Mouse (Mus musculus) skeletal muscle tissue, adult 2 months (tissue): ENCODE measurements around the gene Grin2a.

ENCODE experiments used
- DNase-seq: peaks from one replicate; pipeline ENCODE4 v3.0.0-alpha.2; 2012; ENCODE audit warnings: low read depth, low spot score

Gene Grin2a

DNA sequence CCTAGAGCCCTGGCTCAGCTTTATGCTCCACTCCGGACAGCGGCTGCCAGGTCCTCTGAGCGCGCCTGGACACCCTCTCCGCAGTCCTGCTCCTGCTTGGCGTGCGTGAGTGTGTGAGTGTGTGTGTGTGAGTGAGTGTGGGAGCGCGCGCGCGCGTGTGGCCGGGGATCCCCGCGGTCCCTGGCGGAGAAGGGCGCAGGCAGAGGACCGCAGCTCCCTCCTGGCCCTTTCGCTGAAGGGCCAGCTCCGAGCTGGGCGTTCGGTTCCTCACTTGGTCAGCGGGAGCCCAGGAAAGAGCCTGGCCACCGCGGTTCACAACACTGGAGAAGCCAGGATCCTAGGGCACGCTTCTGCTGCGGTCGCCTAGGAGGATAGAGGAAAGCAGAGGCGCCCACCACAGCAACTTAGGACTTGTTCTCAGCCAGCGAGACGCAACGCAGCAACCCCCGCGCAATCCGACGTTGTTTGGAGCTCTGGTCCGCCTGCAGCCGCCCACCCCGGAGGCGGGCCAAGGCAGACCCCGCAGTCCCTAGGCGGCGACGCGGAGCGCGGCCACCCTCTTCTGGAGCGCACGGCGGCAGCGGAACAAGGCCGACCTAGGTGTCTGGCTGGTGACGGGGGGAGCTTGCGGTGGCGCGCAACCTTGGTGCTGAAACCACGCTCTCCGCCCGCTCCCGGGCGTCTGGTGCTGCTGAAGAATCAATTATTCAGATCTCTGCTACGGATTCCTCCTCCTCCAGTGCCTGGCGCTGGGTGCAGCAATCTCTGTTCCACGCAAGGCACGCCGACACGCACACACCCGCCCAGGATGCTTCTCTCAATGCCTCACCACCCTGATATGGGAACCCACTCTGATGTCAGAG, at the start of gene Grin2a:
Gene Grin2a (minus strand): TSS at position 610 of the 863 bp plus-strand sequence.
- no peak for DNase-seq

DNA sequence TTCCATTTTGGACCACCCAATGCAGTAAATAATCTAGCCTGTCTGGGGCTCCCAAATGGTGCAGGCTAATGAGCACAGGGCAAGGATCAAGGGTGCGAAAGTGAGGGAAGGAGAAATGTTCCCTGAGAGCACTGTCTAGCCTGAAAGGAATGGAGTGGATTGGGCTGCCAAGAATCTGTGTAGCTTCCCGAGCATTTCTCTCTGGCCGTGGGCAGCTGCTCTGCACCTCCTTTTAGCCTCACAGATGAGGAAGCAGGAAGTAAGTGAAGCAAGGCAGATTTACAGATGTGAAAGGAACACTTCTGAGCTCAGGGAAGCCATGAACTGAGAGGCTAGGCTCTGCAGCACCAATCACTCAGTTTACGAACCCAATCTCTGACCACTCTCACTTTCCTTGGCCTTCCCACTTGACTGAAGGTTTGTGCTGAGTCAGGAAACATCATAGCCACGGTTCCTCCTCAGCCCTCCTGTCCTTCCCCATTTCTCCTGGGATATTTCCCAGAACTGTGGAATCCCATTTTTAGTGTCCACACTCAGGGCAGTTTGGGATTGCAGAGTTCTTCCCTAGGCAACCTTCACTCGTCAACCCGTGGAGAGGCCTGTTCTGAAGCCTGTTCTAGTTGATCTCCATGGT, 40.3 kb upstream of the Grin2a start:
- DNase-seq = no peak

DNA sequence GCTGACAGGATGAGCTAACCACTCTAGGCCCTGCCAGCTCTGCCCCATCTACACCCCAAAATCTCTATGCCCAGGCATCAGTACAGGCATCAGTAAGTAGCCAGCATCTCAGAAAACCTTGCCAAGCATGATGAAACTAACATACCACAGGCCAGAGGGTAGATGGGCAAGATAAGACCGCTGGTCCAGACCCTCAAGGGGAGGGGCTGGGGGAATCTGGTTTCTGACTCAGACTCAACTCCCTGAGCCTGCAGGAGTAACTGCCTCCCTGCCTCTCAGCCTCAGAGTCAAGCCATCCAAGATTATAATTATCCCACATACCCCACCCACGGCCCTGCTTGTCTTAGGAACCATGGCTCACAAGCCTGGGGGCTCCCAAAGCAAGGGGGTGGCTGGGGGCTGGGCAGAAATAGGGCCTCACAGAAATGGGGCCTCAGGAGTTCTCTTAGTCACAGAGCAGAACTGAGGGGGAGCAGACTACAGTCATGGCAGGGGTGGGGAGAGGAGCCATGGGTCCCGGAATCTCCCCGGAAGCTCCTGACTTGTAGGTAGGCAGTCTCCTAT, 38.1 kb upstream of the Grin2a start:
- DNase-seq = no peak

DNA sequence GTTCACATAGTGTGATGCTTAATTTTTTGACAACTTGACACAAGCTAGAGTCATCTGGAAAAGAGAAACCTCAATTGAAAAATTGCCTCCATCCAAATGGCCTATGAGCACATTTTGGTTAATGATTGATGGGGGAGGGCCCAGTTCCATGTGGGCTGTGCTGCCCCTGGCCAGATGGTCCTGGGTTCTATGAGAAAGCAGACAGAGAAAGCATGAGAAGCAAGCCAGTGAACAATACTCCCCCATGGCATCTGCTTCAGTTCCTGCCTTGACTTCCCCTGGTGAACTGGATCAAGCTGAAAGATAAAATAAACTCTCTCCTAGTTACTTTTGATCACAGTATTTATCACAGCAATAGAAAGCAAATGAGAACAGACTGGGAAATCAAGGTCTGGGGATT, 36.5 kb upstream of the Grin2a start:
- no peak for DNase-seq

DNA sequence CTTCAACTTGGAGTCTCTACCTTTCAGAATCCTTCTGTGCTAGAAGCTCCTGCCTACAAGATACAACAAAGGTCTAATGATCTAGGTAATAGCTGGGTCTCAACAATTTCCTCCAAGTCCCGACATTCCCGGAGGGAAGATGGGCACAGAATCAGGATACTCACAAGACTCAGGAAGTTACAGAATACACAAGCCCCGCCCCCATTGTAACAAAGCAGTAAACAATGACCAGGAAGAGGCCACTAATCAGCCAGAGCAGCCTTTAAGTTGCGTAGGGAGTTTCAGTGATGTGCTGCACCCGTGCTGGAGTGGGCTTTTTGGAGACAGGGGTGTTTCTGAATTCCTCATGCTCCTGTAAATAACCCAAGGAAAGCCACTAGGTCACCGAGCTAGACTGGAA, 31.4 kb upstream of the Grin2a start:
- DNase-seq = no peak

DNA sequence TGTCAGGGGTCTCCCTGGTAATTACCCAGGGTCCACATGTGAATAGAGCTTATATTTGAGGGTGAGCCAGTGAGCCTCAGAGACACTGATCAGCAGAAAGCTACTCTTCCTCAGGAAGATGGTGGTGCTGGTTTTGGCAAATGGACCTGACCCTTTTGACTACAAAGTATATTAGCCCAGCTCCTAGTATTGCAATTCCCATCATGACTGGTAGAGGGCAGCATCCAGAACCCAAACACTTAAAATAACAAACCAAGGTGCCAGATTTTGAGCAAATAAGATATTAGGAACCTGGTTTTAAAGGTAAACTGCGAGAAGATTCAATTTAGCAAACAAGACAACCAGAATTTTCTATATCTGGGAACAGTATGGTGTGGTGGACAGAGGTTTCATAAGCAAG, 14.4 kb upstream of the Grin2a start:
- DNase-seq = no peak

DNA sequence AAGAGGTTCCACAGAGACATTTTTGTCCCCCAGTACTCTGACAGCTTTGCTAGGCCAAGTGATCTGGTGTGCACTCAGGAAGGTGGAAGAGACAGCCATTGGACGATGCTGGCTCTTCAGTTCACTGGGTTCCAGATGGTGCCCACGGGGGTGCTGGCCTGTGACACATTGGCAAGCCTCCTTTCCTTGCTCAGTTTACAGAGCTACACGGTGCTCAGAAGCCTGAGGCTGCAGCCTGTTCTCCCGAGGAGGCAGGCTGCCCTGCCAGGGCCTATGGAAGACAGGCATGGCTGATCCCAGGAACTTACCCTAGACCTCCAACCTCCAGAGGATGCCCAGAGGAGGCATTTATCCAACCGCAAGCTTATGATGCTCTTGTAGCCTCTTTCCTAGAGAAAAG, 10.2 kb upstream of the Grin2a start:
- DNase-seq = no peak

DNA sequence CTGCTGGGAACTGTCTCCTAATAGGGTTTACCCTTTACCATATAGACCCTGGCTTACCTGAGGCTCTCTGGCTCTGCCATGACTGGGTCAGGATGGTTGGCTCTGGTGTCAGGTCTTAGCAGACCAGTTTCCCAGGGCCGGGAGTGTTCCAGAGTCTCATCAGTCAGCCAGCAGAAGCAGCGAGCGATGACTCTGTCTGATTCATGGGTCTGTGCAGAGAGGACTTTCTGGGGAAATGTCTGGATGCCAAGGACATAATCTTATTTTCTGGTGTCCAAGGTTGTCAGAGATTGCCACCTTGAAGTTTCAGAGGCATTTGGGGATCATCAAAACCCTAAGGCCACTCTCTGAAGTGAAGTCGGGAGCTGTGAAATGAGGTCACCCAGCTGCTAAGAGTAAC, 8.7 kb upstream of the Grin2a start:
- DNase-seq = no peak

DNA sequence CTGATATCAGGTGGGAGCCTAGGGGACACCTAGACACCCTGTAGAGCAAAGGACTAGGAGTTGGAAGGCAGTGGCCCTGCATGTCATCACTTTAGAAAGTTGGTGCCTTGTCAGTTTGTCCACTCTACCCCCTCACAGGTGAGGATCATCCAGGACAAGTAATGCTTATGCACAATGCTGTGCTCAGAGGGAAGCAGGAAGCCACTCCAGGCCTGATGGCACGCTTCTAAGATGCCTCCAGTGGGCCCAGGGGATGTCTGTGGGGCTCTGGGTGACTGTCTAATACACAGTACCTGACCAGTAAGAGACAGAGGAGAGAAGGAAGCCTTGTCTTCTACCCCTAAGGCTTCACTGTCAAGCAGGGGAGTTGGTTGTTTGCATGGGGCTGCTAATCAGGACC, 7.6 kb upstream of the Grin2a start:
- DNase-seq = no peak

DNA sequence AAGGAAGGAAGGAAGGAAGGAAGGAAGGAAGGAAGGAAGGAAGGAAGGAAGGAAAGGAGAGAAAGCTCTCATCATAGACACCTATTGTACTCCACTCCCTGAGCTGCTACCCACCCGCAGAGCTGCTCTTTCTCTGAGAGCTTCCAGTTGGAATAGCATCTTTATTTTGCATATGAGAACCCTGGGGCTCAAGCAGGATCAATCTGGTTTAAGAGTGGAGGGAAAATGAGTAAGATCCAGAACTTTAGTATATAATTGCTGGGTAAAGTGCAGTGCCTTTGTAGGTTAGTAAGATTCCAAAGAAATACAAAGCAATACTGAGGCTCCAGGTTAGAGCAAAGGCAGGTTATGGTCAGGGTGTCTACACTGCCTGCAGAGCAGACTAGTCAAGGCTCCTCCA, 6.2 kb upstream of the Grin2a start:
- no peak for DNase-seq

DNA sequence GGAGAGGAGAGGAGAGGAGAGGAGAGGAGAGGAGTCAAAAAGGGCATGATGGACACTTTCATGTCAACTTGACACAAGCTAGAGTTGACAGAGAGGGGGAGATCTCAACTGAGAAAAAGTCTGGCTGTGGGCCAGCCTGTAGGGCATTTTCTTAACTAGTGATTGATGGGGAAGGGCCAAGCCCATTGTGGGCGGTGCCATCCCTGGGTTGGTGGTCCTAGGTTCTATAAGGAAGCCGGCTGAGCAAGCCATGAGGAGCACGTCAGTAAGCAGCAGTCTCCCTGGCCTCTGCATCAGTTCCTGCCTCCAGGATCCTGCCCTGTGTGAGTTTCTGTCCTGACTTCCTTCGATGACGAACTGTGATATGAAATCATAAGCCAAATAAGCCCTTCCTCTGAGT, 4.6 kb upstream of the Grin2a start:
- no peak for DNase-seq

DNA sequence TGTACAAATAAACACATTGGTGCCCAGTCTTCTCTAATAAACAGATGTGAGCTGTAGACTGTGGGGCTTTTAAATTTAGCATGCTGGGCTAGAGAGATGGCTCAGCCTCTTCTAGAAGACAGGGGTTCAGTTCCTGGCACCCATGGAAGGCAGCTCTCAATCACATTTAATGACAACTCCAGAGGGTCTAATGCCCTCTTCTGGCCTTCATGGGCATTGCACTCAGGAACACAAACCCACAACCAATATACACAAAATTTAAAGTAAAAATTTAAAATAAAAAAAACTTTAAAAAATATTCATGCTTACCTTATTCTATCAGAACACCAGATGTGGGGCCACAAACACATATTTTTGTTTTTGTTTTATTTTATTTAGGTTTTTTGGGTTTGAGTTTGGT, 2.6 kb upstream of the Grin2a start:
- no peak for DNase-seq

DNA sequence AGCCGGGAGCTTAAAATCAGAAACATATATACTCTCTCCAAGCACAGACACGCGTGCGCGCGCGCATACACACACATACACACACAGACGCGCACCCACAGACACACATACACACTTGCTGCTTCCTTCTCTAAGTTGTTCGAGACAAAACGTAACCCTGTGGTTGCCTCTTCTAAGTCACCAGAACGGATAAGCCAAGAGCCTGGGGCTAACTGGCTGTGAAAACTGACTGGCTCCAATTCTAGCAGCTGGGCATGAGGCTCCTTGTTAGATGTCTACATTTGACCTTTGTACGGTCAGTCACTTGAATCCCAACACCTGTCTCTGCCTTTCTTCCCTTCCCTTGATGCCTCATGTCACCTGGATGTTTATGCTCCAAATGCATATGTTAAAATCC, 452 bp upstream of the Grin2a start:
- no peak for DNase-seq

DNA sequence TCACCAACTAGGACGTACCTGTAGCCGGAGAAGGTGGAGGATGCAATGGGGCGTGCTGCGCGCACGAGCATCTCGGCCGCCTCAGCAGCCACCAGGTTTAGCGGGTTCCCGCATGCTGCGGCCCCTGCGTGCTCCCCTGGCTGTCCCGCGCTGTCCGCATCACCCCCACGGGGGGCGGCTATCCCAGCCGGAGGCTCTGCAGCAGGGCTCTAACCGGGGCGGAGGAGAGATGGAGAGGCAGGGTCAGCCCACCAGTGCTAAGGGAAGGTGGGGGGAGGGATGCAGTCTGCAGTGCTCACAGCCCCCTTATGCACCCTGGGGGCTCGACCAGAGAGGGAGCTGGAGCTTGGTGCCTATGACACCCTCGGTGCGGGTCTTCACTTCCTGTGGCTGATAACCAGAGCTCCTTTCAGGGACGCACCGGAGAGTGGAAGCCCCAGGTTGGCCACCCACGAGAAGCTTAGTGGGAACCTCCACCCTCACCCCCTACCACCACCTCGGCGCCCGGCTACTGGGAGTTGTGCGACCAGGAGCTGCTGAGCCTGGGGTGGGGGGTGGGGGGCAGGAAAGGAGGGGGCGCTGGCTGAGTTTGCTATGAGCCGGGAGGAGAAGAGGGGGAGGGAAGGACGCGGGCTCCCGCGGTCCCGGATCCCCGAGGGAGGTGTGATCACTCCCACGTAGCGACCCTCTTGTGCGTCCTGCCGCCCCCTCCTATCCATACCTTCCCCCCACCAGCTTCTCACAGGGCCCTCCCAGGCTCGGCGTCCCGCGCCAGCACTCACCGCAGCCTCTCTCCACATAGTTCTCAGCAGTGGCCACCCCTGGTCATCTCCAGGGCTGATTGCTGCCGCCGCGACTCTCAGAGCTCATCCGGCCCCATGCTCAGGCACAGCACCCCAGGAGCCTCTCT, 1.1 kb downstream of the Grin2a start:
- no peak for DNase-seq

DNA sequence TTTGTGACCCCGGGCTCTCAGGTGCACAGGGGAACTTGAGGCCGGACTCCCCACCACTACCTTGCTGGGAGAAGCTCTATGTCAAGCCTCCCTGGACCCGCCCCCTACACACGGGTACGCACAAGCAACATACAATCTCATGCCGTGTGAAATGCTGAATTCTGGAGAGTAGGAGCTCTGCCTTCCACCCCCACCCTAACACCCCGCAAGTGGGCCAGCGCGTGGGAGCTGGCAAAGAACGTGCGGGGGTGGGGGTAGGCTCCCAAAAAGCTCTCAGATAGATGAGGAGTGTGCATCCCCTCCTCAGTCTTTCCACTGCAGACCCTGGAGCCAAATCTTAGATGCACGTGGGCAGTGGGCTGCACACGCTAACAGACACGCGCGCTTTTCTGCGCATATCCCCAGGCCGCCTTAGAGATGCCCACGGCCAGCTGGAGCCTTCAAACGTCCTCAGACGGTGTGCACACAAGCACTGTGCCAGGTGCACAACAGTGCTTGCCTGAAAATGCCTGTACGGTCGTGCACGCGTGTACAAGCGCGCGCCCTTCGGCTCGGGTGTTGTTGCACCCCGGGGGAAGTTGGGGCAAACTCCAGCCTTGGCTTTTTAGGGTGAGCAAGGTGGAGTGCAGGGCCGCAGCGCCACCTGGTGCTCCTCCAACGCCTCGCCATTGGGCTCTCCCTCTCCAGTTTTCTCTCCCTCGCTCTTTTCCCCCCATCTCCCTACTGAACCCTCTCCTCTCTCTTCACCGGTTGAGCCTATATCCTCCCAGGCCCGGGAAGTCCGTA, 1.9 kb downstream of the Grin2a start:
- DNase-seq = no peak

DNA sequence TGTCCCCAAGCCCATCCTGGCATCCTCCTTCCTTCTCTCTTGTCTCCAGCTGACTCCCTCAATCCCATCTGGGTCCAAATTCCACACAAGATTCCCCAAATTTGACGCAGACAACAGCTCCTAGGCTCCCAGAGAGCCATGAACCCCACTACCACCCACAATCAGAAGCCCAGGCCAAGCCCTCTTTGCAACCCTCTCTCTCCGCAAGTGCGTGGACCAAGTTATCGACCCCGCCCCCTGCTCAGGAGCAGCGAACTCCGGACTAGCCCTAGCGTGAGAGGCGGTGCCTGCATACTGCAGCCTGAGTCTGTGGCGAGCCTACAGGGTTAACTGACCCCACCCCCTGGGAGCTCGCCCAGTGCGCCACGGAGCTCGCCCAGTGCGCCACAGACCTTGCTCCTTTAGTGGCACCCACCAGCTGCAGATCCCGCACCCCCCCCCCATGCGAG, 2.6 kb downstream of the Grin2a start:
- no peak for DNase-seq

DNA sequence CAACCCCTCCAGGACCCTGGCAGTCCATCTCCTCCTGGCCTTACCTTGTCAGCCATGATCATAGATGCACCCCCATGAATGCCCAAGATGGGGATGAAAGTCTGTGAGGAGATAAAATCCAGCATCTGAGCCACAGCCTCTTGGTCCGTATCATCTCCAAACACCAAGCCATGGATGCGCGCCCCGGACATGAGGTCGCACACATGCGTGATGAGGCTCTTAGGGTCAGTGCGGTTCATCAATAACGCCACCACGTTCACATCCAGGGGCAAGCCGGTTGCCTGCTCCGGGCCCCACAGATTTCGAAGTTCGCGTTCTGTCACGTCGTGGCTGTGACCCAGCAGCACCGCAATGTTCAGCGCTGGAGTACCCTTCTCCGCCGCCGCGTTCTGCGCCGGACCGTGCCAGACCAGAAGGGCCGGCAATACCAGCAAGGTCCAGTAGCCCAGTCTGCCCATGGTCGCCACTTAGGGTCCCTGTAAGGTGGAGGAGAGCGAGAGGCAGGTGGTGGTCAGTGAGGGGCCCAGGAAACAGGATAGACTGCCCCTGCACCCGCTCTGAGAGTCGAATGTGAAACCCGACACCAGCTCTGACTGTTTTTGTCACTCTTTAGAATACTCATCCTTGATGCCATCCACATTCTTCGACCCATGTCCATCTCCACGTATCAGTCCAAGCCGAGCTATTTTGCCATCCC, 3.1 kb downstream of the Grin2a start:
- DNase-seq = no peak

DNA sequence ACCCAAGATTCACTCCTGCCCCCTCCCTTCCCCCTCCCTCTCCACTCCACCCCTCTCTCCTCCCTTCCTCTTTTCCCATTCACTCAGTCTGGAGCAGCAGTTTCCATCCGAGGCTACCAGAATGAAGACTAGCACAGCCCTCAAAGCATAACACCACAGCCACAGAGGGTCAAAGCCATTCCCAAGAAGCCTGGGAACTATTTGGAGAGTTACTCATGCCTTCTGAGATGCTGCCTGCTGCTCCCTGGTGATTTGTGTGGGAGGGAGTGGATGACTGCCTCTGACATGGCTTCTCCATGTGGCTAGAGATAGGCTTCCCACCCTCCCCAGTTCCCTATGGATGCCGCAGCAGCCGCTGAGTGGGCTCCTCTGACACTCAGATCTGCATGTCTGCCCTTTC, 10.3 kb downstream of the Grin2a start:
- DNase-seq = no peak

DNA sequence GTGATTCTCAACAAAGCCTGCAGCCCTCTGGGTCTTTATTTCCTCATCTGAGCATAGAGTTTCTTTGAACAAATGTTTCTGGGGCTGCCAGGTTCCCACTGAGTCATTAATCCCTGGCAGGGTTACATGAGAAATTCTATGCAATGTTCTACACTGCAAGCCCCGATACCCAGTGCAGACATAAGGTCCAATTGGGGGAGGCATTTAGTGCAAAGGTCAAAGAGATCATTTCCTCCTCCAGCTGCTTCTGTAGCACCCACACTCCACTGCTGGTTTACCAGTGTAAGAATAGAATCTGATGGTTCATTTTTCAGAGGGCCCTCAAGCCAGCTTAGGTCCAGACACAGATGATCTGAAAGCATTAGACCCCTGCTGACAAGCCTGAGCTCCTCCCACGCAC, 14.7 kb downstream of the Grin2a start:
- no peak for DNase-seq

DNA sequence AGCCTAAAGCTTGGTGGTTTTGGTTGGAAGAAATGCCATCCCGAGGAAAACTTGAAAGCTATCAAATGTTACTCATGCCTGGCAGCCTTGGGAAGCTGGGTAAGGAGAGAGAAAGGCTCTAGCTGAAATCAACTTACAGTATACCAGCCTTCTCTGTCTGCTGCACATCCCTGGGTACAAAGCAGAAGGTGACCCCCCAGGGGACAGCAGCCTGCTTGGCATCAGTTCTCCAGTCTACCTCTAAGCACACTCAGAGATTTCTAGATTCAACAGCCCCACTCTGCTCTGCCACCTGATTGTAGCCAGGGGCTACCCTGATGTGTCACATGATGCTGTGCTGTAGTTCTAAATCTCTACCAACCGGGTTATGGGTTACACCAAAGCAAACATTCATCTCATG, 17.2 kb downstream of the Grin2a start:
- no peak for DNase-seq

DNA sequence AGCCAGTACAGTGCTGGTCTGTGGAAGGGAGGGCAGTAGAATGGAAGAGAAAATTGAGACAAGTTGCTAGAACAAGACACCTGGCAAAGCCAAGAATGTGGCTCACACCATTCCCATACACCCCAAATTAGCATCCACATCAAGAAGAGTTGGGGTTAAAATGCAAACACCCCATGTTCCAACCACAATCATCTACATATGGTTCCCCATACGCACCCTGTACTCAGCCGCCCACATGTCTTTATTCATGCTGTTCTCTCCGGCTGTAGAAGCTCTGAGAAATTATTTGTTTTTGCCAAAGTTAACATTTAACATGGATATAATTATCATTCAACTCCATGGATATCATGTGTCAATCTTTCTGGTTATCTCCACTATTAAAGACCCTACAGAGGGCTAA, 22.7 kb downstream of the Grin2a start:
- DNase-seq = no peak
